Mouse (Mus musculus) frontal cortex, postnatal 25 days (tissue): ENCODE measurements at regions not wholly inside any gene's neighbourhood (a gene's known extent, or its start where the extent isn't known, plus 50 kb on each side); places are given as distances from the start of the nearest gene placed in this dataset.
A peak's percentile ranks its signal among the peaks of the same experiment; 100 is the strongest.
"Not testable (repeated sequence)": the region's sequence is repeated elsewhere in the genome, so short reads cannot be mapped to it uniquely, and the experiment has no call there.

Experiments
- DNase-seq, 2 experiments: peaks; one replicate each; pipeline ENCODE4 v3.0.0; 2022; ENCODE audit warnings: low spot score in 2 of 2

GRCm38 (mm10) chr7:73608804-73609275 lies 67.2 kb upstream of the Chd2 start:
- DNase-seq = no peak

GRCm38 (mm10) chr7:73608070-73608803 lies 66.6 kb upstream of the Chd2 start:
- no peak for DNase-seq

GRCm38 (mm10) chr7:73607450-73608005 lies 65.9 kb upstream of the Chd2 start:
- no peak for DNase-seq

- peak; percentile 85 to 91 for DNase-seq
These were observed 65.2 kb upstream of the Chd2 start for GRCm38 (mm10) chr7:73606677-73607449.

- DNase-seq = no peak
These were observed 63.0 kb upstream of the Chd2 start for GRCm38 (mm10) chr7:73604597-73604996.

GRCm38 (mm10) chr7:73602815-73603551 lies 61.4 kb upstream of the Chd2 start:
- no peak for DNase-seq

GRCm38 (mm10) chr7:73601336-73601735 lies 59.7 kb upstream of the Chd2 start:
- no peak for DNase-seq

- DNase-seq = no peak
These were observed 59.1 kb upstream of the Chd2 start for GRCm38 (mm10) chr7:73600776-73601175.

- not testable (repeated sequence) for DNase-seq
These were observed 58.4 kb upstream of the Chd2 start for GRCm38 (mm10) chr7:73600003-73600385.

- DNase-seq = no peak
These were observed 57.8 kb upstream of the Chd2 start for GRCm38 (mm10) chr7:73599354-73600002.

GRCm38 (mm10) chr7:73597968-73598367 lies 56.3 kb upstream of the Chd2 start:
- no peak for DNase-seq

GRCm38 (mm10) chr7:73596866-73597840 lies 55.5 kb upstream of the Chd2 start:
- DNase-seq = no peak

GRCm38 (mm10) chr7:73596415-73596814 lies 54.8 kb upstream of the Chd2 start:
- no peak for DNase-seq

GRCm38 (mm10) chr7:73595860-73596259 lies 54.2 kb upstream of the Chd2 start:
- no peak for DNase-seq

GRCm38 (mm10) chr7:73595140-73595825 lies 53.7 kb upstream of the Chd2 start:
- peak; percentile 55 to 68 for DNase-seq

- no peak for DNase-seq
These were observed 53.0 kb upstream of the Chd2 start for GRCm38 (mm10) chr7:73594492-73595139.

GRCm38 (mm10) chr7:73593645-73594385 lies 52.2 kb upstream of the Chd2 start:
- no peak for DNase-seq

GRCm38 (mm10) chr7:73592857-73593256 lies 51.2 kb upstream of the Chd2 start:
- no peak for DNase-seq
